Comparison of ENCODE assay signal across 12 mouse cellular contexts in the genomic region with DNA sequence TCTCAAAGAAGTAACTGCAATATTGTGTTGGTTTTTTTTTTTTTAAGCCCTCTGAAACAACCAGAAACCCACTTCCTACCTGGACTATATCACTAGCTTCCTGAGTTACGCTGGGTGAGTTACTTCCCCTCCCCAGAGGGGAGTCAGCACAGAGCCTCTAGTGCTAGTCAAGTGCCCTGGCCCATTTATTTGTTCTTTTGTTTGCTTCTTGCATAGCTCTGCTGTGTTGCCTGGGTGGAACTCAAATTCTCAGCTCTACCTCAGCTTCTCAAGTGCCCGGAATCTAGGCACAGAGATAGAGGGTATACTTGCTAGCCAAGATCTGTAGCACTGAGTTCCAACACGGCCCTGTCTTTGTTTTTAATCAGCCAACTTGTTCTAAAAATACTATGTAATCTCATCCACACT. TPM values are rescaled to one million over a fixed set of nuclear protein-coding genes. Genes with fewer than 3 reads are reported as not detected.
DNase-seq lines count a peak whose midpoint lies in the region; ATAC-seq and TF ChIP-seq lines count a peak whose summit lies in the region.
"Had no signal": no experiment of that assay in that cellular context is flagged by ENCODE, and none has a peak within 500 bp of the region (broad histone marks: within the 10 kb centered on the region; RNA-seq: fewer than 3 reads in every experiment).

No protein-coding gene starts in this region.

- peak overlapping the region; percentile 52 for H3K4me2 ChIP-seq in heart, embryonic 14.5 days (ENCODE audit: low read length)
- no peak overlapping the region for H3K4me2 ChIP-seq in liver, embryonic 12.5 days
- no peak overlapping the region for H3K4me2 ChIP-seq in hindbrain, postnatal 0 days (ENCODE audit: low read depth, low read length)
- H3K4me2 ChIP-seq: limb, embryonic 13.5 days had no signal

- intact Hi-C loops in heart, postnatal 25 days (cut with DNase I): no loop called here

- peak; percentile 17; the same call in 1 of the 2 replicates for ATAC-seq in heart, embryonic 14.5 days (ENCODE audit: insufficient number of reproducible peaks, insufficient read depth, low FRiP score, low read depth)
- ATAC-seq in liver, embryonic 12.5 days: no peak
- ATAC-seq in hindbrain, postnatal 0 days: no peak
- ATAC-seq: forebrain, embryonic 14.5 days had no signal

- peak overlapping the region; percentile 93 to 97 for H3K27ac ChIP-seq in heart, embryonic 14.5 days (replicated peaks in 1 of 2; ENCODE audit: control insufficient read depth in 1 of 2, insufficient read depth in 1 of 2, low read depth in 2 of 2, low read length in 2 of 2)
- no peak overlapping the region for H3K27ac ChIP-seq in liver, embryonic 12.5 days
- no peak overlapping the region for H3K27ac ChIP-seq in hindbrain, postnatal 0 days
- H3K27ac ChIP-seq: limb, embryonic 13.5 days had no signal

- peaks cover 18 to 38% of the 10 kb centered on the region in 2 experiments for H3K4me1 ChIP-seq in heart, embryonic 14.5 days (ENCODE audit: control insufficient read depth in 2 of 2, insufficient read depth in 2 of 2, low read length in 2 of 2)
- peaks cover 21% of the 10 kb centered on the region for H3K4me1 ChIP-seq in liver, embryonic 12.5 days
- H3K4me1 ChIP-seq in hindbrain, postnatal 0 days (ENCODE audit: insufficient read depth, low read length): peaks cover 8% of the 10 kb centered on the region

- peak; percentile 51 to 73 for DNase-seq in heart, adult 18-20 months
- no peak for DNase-seq in heart, postnatal 25 days (ENCODE audit: low spot score)
- peak; percentile 40 for DNase-seq in lung, postnatal 10 days
- peak; percentile 15 to 46 for DNase-seq in thymus, postnatal 36 days
- no peak for DNase-seq in hindbrain, postnatal 0 days (ENCODE audit: low spot score)
- no peak for DNase-seq in left cerebral cortex, adult 8-10 months (ENCODE audit: low spot score in 2 of 2)
- DNase-seq: cerebellum, adult 2 months; kidney, adult 9 months had no signal

- no peaks in the 10 kb centered on the region for H3K27me3 ChIP-seq in heart, embryonic 14.5 days (ENCODE audit: control insufficient read depth, insufficient read depth, low read length)
- H3K27me3 ChIP-seq in liver, embryonic 12.5 days (replicated peaks): no peaks in the 10 kb centered on the region
- H3K27me3 ChIP-seq in hindbrain, postnatal 0 days (ENCODE audit: insufficient read depth, low read length): no peaks in the 10 kb centered on the region
- H3K27me3 ChIP-seq: limb, embryonic 13.5 days had no signal

- H3K4me3 ChIP-seq in heart, embryonic 14.5 days (ENCODE audit: control insufficient read depth in 1 of 2, insufficient read depth in 1 of 2, low read depth in 1 of 2, low read length in 2 of 2): no peak overlapping the region; a peak in 1 of 4 replicates
- no peak overlapping the region for H3K4me3 ChIP-seq in liver, embryonic 12.5 days
- no peak overlapping the region for H3K4me3 ChIP-seq in hindbrain, postnatal 0 days (ENCODE audit: low read length)
- H3K4me3 ChIP-seq: limb, embryonic 13.5 days had no signal

- WGBS in heart, embryonic 14.5 days: 11% methylated on average over 3 of the region's 3 CpGs
- WGBS in liver, embryonic 12.5 days (ENCODE audit: insufficient replicate concordance): 38% methylated on average over 3 of the region's 3 CpGs
- 54% methylated on average over 3 of the region's 3 CpGs for WGBS in hindbrain, postnatal 0 days

- H3K9ac ChIP-seq in heart, embryonic 14.5 days (ENCODE audit: low read length): peak overlapping the region; percentile 61
- no peak overlapping the region for H3K9ac ChIP-seq in liver, embryonic 12.5 days
- no peak overlapping the region for H3K9ac ChIP-seq in hindbrain, postnatal 0 days (replicated peaks; ENCODE audit: low read length)
- H3K9ac ChIP-seq: limb, embryonic 13.5 days had no signal

- no peak for TF ChIP-seq CTCF in hindbrain, postnatal 0 days (IDR thresholded peaks at IDR 0.05; ENCODE audit: low read depth)

- no peaks in the 10 kb centered on the region for H3K9me3 ChIP-seq in heart, embryonic 14.5 days (ENCODE audit: control insufficient read depth, low read length)
- H3K9me3 ChIP-seq in liver, embryonic 12.5 days (replicated peaks): no peaks in the 10 kb centered on the region
- no peaks in the 10 kb centered on the region for H3K9me3 ChIP-seq in hindbrain, postnatal 0 days (ENCODE audit: low read length)
- H3K9me3 ChIP-seq: limb, embryonic 13.5 days had no signal

- H3K36me3 ChIP-seq in heart, embryonic 14.5 days (ENCODE audit: control insufficient read depth, insufficient read depth, low read length): peaks cover 4% of the 10 kb centered on the region; the same call in 1 of the 2 replicates
- peaks cover 7% of the 10 kb centered on the region for H3K36me3 ChIP-seq in liver, embryonic 12.5 days
- H3K36me3 ChIP-seq in hindbrain, postnatal 0 days (ENCODE audit: insufficient read depth, low read length): no peaks in the 10 kb centered on the region
- H3K36me3 ChIP-seq: limb, embryonic 13.5 days had no signal

RNA-seq across cellular contexts. Expression of gene Cnot1, which starts 2.9 kb away (rescaled TPM):
- 100 to 1,000 TPM in 1 of 2 experiments, 10 to 100 TPM in 1; 99.8 to 110 TPM for total RNA-seq in heart, adult 18-20 months (2021)
- total RNA-seq in heart, postnatal 25 days (2021): 100 to 1,000 TPM; 109 to 130 TPM
- 83.1 and 92.4 TPM in 2 replicates for polyA plus RNA-seq in heart, embryonic 14.5 days (2014; fragmentation: Nextera tagmentation; extraction: Ambion mirVana)
- polyA plus RNA-seq in liver, embryonic 12.5 days (2016; fragmentation: Nextera tagmentation; extraction: Ambion mirVana): 47.7 and 53.7 TPM in 2 replicates
- 123 and 141 TPM in 2 replicates for total RNA-seq in hindbrain, postnatal 0 days (2014; rRNA removed)
- 23.0 and 25.4 TPM in 2 replicates for polyA plus RNA-seq in hindbrain, postnatal 0 days (2015; fragmentation: Nextera tagmentation; extraction: Ambion mirVana)
- 100 to 1,000 TPM; 113 to 140 (median 126) TPM for total RNA-seq in left cerebral cortex, adult 8-10 months (2022)

RNA-seq across cellular contexts. Expression of gene Sap18b, which starts 15.0 kb away (rescaled TPM):
- 10 to 100 TPM; 90.8 to 97.5 TPM for total RNA-seq in heart, adult 18-20 months (2021)
- 10 to 100 TPM; 84.4 to 96.1 TPM for total RNA-seq in heart, postnatal 25 days (2021)
- 265 and 287 TPM in 2 replicates for polyA plus RNA-seq in heart, embryonic 14.5 days (2014; fragmentation: Nextera tagmentation; extraction: Ambion mirVana)
- 348 and 354 TPM in 2 replicates for polyA plus RNA-seq in liver, embryonic 12.5 days (2016; fragmentation: Nextera tagmentation; extraction: Ambion mirVana)
- total RNA-seq in hindbrain, postnatal 0 days (2014; rRNA removed): 31.2 and 57.4 TPM in 2 replicates
- polyA plus RNA-seq in hindbrain, postnatal 0 days (2015; fragmentation: Nextera tagmentation; extraction: Ambion mirVana): 325 and 342 TPM in 2 replicates
- total RNA-seq in left cerebral cortex, adult 8-10 months (2022): 10 to 100 TPM; 45.9 to 88.1 (median 66.7) TPM

RNA-seq across cellular contexts. Expression of gene Slc38a7, which starts 43.2 kb away (rescaled TPM):
- total RNA-seq in heart, adult 18-20 months (2021): 10 to 100 TPM; 10.7 to 11.3 TPM
- total RNA-seq in heart, postnatal 25 days (2021): 10 to 100 TPM; 11.5 to 13.0 TPM
- polyA plus RNA-seq in heart, embryonic 14.5 days (2014; fragmentation: Nextera tagmentation; extraction: Ambion mirVana): 12.1 and 12.9 TPM in 2 replicates
- 9.7 and 10.3 TPM in 2 replicates for polyA plus RNA-seq in liver, embryonic 12.5 days (2016; fragmentation: Nextera tagmentation; extraction: Ambion mirVana)
- 29.8 and 35.6 TPM in 2 replicates for total RNA-seq in hindbrain, postnatal 0 days (2014; rRNA removed)
- 19.6 and 21.6 TPM in 2 replicates for polyA plus RNA-seq in hindbrain, postnatal 0 days (2015; fragmentation: Nextera tagmentation; extraction: Ambion mirVana)
- total RNA-seq in left cerebral cortex, adult 8-10 months (2022): 10 to 100 TPM; 22.7 to 27.9 (median 25.4) TPM

Comparison
In these comparisons a context has a peak if more than half of its experiments do, and no peak if none do; other contexts are left out.
1. DNase-seq: peak in heart, adult 18-20 months (2 of 2), lung, postnatal 10 days (single experiment) and thymus, postnatal 36 days (2 of 2); none in heart, postnatal 25 days (single experiment), hindbrain, postnatal 0 days (single experiment) and left cerebral cortex, adult 8-10 months (0 of 2).
2. H3K27ac ChIP-seq: peak in heart, embryonic 14.5 days (2 of 2); none in liver, embryonic 12.5 days (single experiment) and hindbrain, postnatal 0 days (single experiment).